In the genomic region with DNA sequence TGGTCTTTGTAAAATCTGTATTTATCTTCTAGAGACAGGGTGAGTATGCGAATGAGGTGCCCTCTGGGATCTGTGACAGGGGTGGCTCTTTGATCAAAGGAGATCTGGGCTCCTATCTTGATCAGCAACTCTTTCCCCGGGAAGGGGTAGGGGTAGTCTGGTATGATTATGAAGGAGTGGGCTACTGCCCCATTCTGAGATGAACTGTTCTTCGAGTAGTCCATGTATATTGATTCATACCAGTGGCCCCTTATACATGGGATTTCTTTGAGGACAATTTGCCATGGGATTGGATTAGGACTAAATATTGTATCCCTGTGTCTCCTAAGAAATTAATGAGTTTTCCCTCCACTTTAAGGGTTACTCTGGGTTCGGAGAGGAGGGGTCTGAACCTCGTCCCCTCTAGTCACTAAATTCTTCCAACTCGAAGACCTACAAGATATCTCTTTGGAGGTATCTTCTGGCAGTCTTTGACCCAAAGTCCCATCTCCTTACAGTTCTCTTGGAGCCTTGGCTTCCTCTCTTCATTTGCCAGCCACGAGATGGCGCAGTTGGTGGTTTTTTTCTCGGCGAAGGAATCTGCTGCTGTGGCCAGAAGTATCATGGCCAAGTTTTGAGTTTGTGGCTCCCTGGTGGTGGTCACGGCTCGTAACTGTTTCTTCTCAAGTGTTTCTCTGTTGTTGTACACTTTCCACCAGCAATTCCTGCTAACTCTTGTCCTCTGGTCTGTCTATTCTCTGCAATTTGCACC, we compare ENCODE assay signal across 10 mouse cellular contexts. TPM values are rescaled to one million over a fixed set of nuclear protein-coding genes. Genes with fewer than 3 reads are reported as not detected.
DNase-seq lines count a peak whose midpoint lies in the region; ATAC-seq lines count a peak whose summit lies in the region.
"Had no signal": no experiment of that assay in that cellular context is flagged by ENCODE, and none has a peak within 500 bp of the region (broad histone marks: within the 10 kb centered on the region; RNA-seq: fewer than 3 reads in every experiment).

No protein-coding gene starts in this region.

- H3K36me3 ChIP-seq in forebrain, embryonic 11.5 days (ENCODE audit: control insufficient read depth, insufficient read depth, low read length) = no peaks in the 10 kb centered on the region
- H3K36me3 ChIP-seq in forebrain, embryonic 12.5 days (replicated peaks) = no peaks in the 10 kb centered on the region
- H3K36me3 ChIP-seq in midbrain, embryonic 15.5 days (replicated peaks) = no peaks in the 10 kb centered on the region
- H3K36me3 ChIP-seq: hindbrain, embryonic 15.5 days had no signal

- 59% methylated on average over 12 of the region's 12 CpGs for WGBS in forebrain, embryonic 11.5 days
- 61% methylated on average over 12 of the region's 12 CpGs for WGBS in forebrain, embryonic 12.5 days
- 55% methylated on average over 12 of the region's 12 CpGs for WGBS in midbrain, embryonic 15.5 days

- DNase-seq in forebrain, embryonic 11.5 days (ENCODE audit: low spot score) = peak; percentile 68
- peak; percentile 25 for DNase-seq in left cerebral cortex, postnatal 4 days
- DNase-seq in left cerebral cortex, postnatal 25 days (ENCODE audit: low spot score in 2 of 2) = no peak
- peak; percentile 70 for DNase-seq in NIH3T3 (ENCODE audit: low read depth)
- peak; percentile 48 for DNase-seq in gastrocnemius, postnatal 10 days
- no peak for DNase-seq in layer of hippocampus, adult 11-12 months (ENCODE audit: low spot score)

- intact Hi-C loops in left cerebral cortex, postnatal 4 days (cut with DNase I) = loop anchor here (5.0 kb wide), 2 partner anchors 591 to 766 kb away; no protein-coding TSS in a partner anchor
- intact Hi-C loops in left cerebral cortex, postnatal 25 days (cut with DNase I) = loop anchor here (2.0 to 10.0 kb wide), 7 partner anchors 543 to 1259 kb away; partner anchors contain the start of gene Mgarp

- no peak for ATAC-seq in forebrain, embryonic 11.5 days (replicated peaks; ENCODE audit: low FRiP score)
- no peak for ATAC-seq in forebrain, embryonic 12.5 days (ENCODE audit: low FRiP score)
- 0 out of 2 replicates have a peak, but pooled peaks have one; percentile 43 for ATAC-seq in midbrain, embryonic 15.5 days (replicated peaks)

- H3K4me2 ChIP-seq in forebrain, embryonic 11.5 days (ENCODE audit: low read depth, low read length, severe bottlenecking) = no peak overlapping the region
- no peak overlapping the region for H3K4me2 ChIP-seq in forebrain, embryonic 12.5 days
- H3K4me2 ChIP-seq in midbrain, embryonic 15.5 days = no peak overlapping the region
- H3K4me2 ChIP-seq: hindbrain, embryonic 15.5 days had no signal

- no peaks in the 10 kb centered on the region for H3K9me3 ChIP-seq in forebrain, embryonic 11.5 days (ENCODE audit: control insufficient read depth, low read length)
- H3K9me3 ChIP-seq in forebrain, embryonic 12.5 days = no peaks in the 10 kb centered on the region
- H3K9me3 ChIP-seq in midbrain, embryonic 15.5 days = no peaks in the 10 kb centered on the region
- H3K9me3 ChIP-seq: hindbrain, embryonic 15.5 days had no signal

- H3K9ac ChIP-seq in forebrain, embryonic 11.5 days (ENCODE audit: low read length) = no peak overlapping the region
- no peak overlapping the region for H3K9ac ChIP-seq in forebrain, embryonic 12.5 days
- no peak overlapping the region for H3K9ac ChIP-seq in midbrain, embryonic 15.5 days
- H3K9ac ChIP-seq: hindbrain, embryonic 15.5 days had no signal

- no peak overlapping the region for H3K4me3 ChIP-seq in forebrain, embryonic 11.5 days (ENCODE audit: low read depth, low read length)
- H3K4me3 ChIP-seq in forebrain, embryonic 12.5 days (replicated peaks) = no peak overlapping the region
- no peak overlapping the region for H3K4me3 ChIP-seq in midbrain, embryonic 15.5 days
- H3K4me3 ChIP-seq: hindbrain, embryonic 15.5 days; myocyte had no signal

- H3K27ac ChIP-seq in forebrain, embryonic 11.5 days (ENCODE audit: low read depth, low read length) = no peak overlapping the region
- no peak overlapping the region for H3K27ac ChIP-seq in forebrain, embryonic 12.5 days
- no peak overlapping the region for H3K27ac ChIP-seq in midbrain, embryonic 15.5 days
- H3K27ac ChIP-seq: hindbrain, embryonic 15.5 days had no signal

- no peaks in the 10 kb centered on the region for H3K4me1 ChIP-seq in forebrain, embryonic 11.5 days (replicated peaks; ENCODE audit: control insufficient read depth, insufficient read depth, low read length)
- no peaks in the 10 kb centered on the region for H3K4me1 ChIP-seq in forebrain, embryonic 12.5 days
- H3K4me1 ChIP-seq in midbrain, embryonic 15.5 days = no peaks in the 10 kb centered on the region
- H3K4me1 ChIP-seq: hindbrain, embryonic 15.5 days had no signal

- H3K27me3 ChIP-seq in forebrain, embryonic 11.5 days (ENCODE audit: control insufficient read depth, insufficient read depth, low read length) = no peaks in the 10 kb centered on the region
- H3K27me3 ChIP-seq in forebrain, embryonic 12.5 days = no peaks in the 10 kb centered on the region
- no peaks in the 10 kb centered on the region for H3K27me3 ChIP-seq in midbrain, embryonic 15.5 days (replicated peaks)
- H3K27me3 ChIP-seq: hindbrain, embryonic 15.5 days had no signal

RNA-seq across cellular contexts. Expression of gene Foxo1, which starts 24.7 kb away (rescaled TPM):
- 3.7 and 4.2 TPM in 2 replicates for polyA plus RNA-seq in forebrain, embryonic 11.5 days (2014; fragmentation: Nextera tagmentation; extraction: Ambion mirVana)
- polyA plus RNA-seq in forebrain, embryonic 12.5 days (2016; fragmentation: Nextera tagmentation; extraction: Ambion mirVana) = 2.9 and 3.4 TPM in 2 replicates
- total RNA-seq in left cerebral cortex, postnatal 4 days (2021) = 10 to 100 TPM; 14.6 to 15.1 TPM
- 10 to 100 TPM in 1 of 2 experiments, 1 to 10 TPM in 1; 9.0 to 14.9 TPM for total RNA-seq in left cerebral cortex, postnatal 25 days (2021)
- total RNA-seq in gastrocnemius, postnatal 10 days (2021) = 10 to 100 TPM; 10.5 to 13.7 TPM
- 3.7 and 3.9 TPM in 2 replicates for polyA plus RNA-seq in midbrain, embryonic 15.5 days (2015; fragmentation: Nextera tagmentation; extraction: Ambion mirVana)

Comparison
In these comparisons a context has a peak if more than half of its experiments do, and no peak if none do; other contexts are left out.
1. DNase-seq: peak in forebrain, embryonic 11.5 days (single experiment), left cerebral cortex, postnatal 4 days (single experiment), NIH3T3 (single experiment) and gastrocnemius, postnatal 10 days (single experiment); none in left cerebral cortex, postnatal 25 days (0 of 2) and layer of hippocampus, adult 11-12 months (single experiment).